Comparison of ENCODE assay signal across 28 mouse cellular contexts in the genomic region with DNA sequence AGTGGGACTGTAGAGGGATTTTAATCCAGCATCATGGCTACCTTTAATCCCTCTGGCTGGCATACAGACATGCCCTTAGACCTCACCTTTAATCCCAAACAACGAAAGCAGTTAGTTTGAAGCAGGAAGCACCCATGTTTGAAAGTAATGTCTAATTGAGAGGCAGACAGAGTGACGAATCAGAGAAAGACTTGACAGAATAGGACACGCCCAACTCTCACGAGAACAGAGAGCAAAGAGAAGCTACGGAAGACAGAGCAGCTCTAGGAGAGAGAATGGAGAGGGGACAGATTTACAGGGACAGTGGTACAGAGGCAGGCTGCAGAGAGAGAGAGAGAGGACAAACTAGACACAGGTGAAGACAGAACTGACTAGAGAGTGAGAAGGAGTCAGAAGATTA. TPM values are rescaled to one million over a fixed set of nuclear protein-coding genes. Genes with fewer than 3 reads are reported as not detected.
DNase-seq lines count a peak whose midpoint lies in the region; ATAC-seq and TF ChIP-seq lines count a peak whose summit lies in the region.
"Had no signal": no experiment of that assay in that cellular context is flagged by ENCODE, and none has a peak within 500 bp of the region (broad histone marks: within the 10 kb centered on the region; RNA-seq: fewer than 3 reads in every experiment).

No protein-coding gene starts in this region.

- no peaks in the 10 kb centered on the region for H3K79me2 ChIP-seq in MEL (ENCODE audit: control insufficient read depth, insufficient read depth, low read length, poor library complexity)

- TF ChIP-seq RAD21 in MEL (IDR thresholded peaks at IDR 0.05; ENCODE audit: low read depth, low read length), result no peak

- ATAC-seq in midbrain, embryonic 11.5 days (ENCODE audit: low FRiP score), result no peak
- ATAC-seq in midbrain, embryonic 15.5 days (replicated peaks), result no peak
- ATAC-seq in inflammation-experienced regulatory T-cells, adult 6 months, result no peak
- ATAC-seq: forebrain, embryonic 14.5 days; forebrain, embryonic 16.5 days had no signal

- H3K9me3 ChIP-seq in midbrain, embryonic 11.5 days (ENCODE audit: control insufficient read depth, low read length), result no peaks in the 10 kb centered on the region
- H3K9me3 ChIP-seq in midbrain, embryonic 15.5 days, result no peaks in the 10 kb centered on the region
- no peaks in the 10 kb centered on the region for H3K9me3 ChIP-seq in MEL (replicated peaks; ENCODE audit: insufficient read depth, low read length)
- H3K9me3 ChIP-seq: embryonic facial prominence, embryonic 13.5 days; embryonic facial prominence, embryonic 15.5 days; forebrain, embryonic 10.5 days; forebrain, embryonic 12.5 days; G1E had no signal

- H3K4me1 ChIP-seq in midbrain, embryonic 11.5 days (ENCODE audit: control insufficient read depth, insufficient read depth, low read length), result peaks cover 4% of the 10 kb centered on the region
- H3K4me1 ChIP-seq in midbrain, embryonic 15.5 days, result peaks cover 12% of the 10 kb centered on the region
- 0 out of 4 replicates have a peak, but pooled peaks cover 0 to 3% of the 10 kb centered on the region in 2 experiments for H3K4me1 ChIP-seq in MEL (ENCODE audit: control insufficient read depth in 1 of 2, insufficient read depth in 2 of 2, low read length in 2 of 2)
- H3K4me1 ChIP-seq in cerebellum, adult 2 months (ENCODE audit: control insufficient read depth, insufficient read depth, low read length), result no peaks in the 10 kb centered on the region

- H3K36me3 ChIP-seq in midbrain, embryonic 11.5 days (ENCODE audit: control insufficient read depth, insufficient read depth, low read length), result no peaks in the 10 kb centered on the region
- no peaks in the 10 kb centered on the region for H3K36me3 ChIP-seq in midbrain, embryonic 15.5 days (replicated peaks)
- H3K36me3 ChIP-seq in MEL (ENCODE audit: control insufficient read depth in 1 of 2, insufficient read depth in 2 of 2, low read length in 2 of 2), result no peaks in the 10 kb centered on the region; a peak in 2 of 4 replicates
- H3K36me3 ChIP-seq: embryonic facial prominence, embryonic 13.5 days; embryonic facial prominence, embryonic 15.5 days; forebrain, embryonic 10.5 days; forebrain, embryonic 12.5 days; G1E had no signal

- no peak overlapping the region for H3K27ac ChIP-seq in midbrain, embryonic 11.5 days (ENCODE audit: low read depth, low read length)
- H3K27ac ChIP-seq in midbrain, embryonic 15.5 days, result no peak overlapping the region
- no peak overlapping the region for H3K27ac ChIP-seq in MEL (ENCODE audit: control insufficient read depth, low read depth, low read length)
- no peak overlapping the region for H3K27ac ChIP-seq in cerebellum, adult 2 months (ENCODE audit: insufficient read depth, low read length)
- H3K27ac ChIP-seq: embryonic facial prominence, embryonic 13.5 days; embryonic facial prominence, embryonic 15.5 days; forebrain, embryonic 10.5 days; forebrain, embryonic 12.5 days had no signal

- no peak overlapping the region for H3K4me3 ChIP-seq in midbrain, embryonic 11.5 days (ENCODE audit: low read depth, low read length)
- no peak overlapping the region for H3K4me3 ChIP-seq in midbrain, embryonic 15.5 days
- H3K4me3 ChIP-seq in MEL (ENCODE audit: control insufficient read depth in 1 of 2, insufficient read depth in 1 of 2, low read depth in 2 of 2, low read length in 2 of 2), result no peak overlapping the region
- no peak overlapping the region for H3K4me3 ChIP-seq in cerebellum, adult 2 months (replicated peaks; ENCODE audit: insufficient read depth, low read depth, low read length)
- H3K4me3 ChIP-seq: embryonic facial prominence, embryonic 13.5 days; embryonic facial prominence, embryonic 15.5 days; erythroblast, embryonic 14.5 days; forebrain, embryonic 10.5 days; forebrain, embryonic 12.5 days had no signal

- H3K9ac ChIP-seq in midbrain, embryonic 11.5 days (ENCODE audit: low read length), result no peak overlapping the region
- H3K9ac ChIP-seq in midbrain, embryonic 15.5 days, result no peak overlapping the region
- no peak overlapping the region for H3K9ac ChIP-seq in MEL (ENCODE audit: control insufficient read depth, low read depth, low read length, poor library complexity, severe bottlenecking)
- H3K9ac ChIP-seq: embryonic facial prominence, embryonic 13.5 days; embryonic facial prominence, embryonic 15.5 days; forebrain, embryonic 12.5 days had no signal

- DNase-seq in midbrain, embryonic 11.5 days (ENCODE audit: low spot score, missing footprints), result peak; percentile 19
- DNase-seq in ES-CJ7 (ENCODE audit: low read depth, low spot score) (peak; percentile 71), MEL (ENCODE audit: low read depth, low spot score) (peak; percentile 40), ZHBTc4 (ENCODE audit: low read depth, low spot score) (peak; percentile 84)
- DNase-seq in cerebellum, adult 2 months, result no peak
- DNase-seq in adrenal gland, adult 18-20 months (ENCODE audit: low spot score in 2 of 2), result no peak
- DNase-seq: adrenal gland, adult 8-10 months; adrenal gland, postnatal 14 days; adrenal gland, postnatal 36 days; cerebellum, adult 11-12 months; cerebellum, adult 8-10 months; cerebellum, adult 9-11 months; cerebellum, postnatal 14 days; cerebellum, postnatal 36 days; embryo, embryonic 11 days had no signal

- H3K4me2 ChIP-seq in midbrain, embryonic 11.5 days, result no peak overlapping the region
- H3K4me2 ChIP-seq in midbrain, embryonic 15.5 days, result no peak overlapping the region
- H3K4me2 ChIP-seq: embryonic facial prominence, embryonic 13.5 days; embryonic facial prominence, embryonic 15.5 days; forebrain, embryonic 12.5 days had no signal

- WGBS in midbrain, embryonic 11.5 days, result 76% methylated on average over 5 of the region's 5 CpGs
- 62% methylated on average over 5 of the region's 5 CpGs for WGBS in midbrain, embryonic 15.5 days
- WGBS in cerebellum, adult 2 months, result 67% methylated on average over 5 of the region's 5 CpGs

- TF ChIP-seq CTCF in MEL (IDR thresholded peaks at IDR 0.05 in 2 of 3, conservative IDR thresholded peaks at IDR 0.05 in 1 of 3; ENCODE audit: control insufficient read depth in 1 of 3, insufficient read depth in 1 of 3, low read depth in 2 of 3, low read length in 3 of 3, poor library complexity in 1 of 3, severe bottlenecking in 1 of 3), result no peak
- no peak for TF ChIP-seq CTCF in cerebellum, adult 2 months (IDR thresholded peaks at IDR 0.05; ENCODE audit: borderline replicate concordance, insufficient read depth, low read depth, low read length)

- TF ChIP-seq POLR2A in MEL (IDR thresholded peaks at IDR 0.05; ENCODE audit: control insufficient read depth in 1 of 2, insufficient read depth in 1 of 2, low read depth in 1 of 2, low read length in 2 of 2, poor library complexity in 1 of 2), result no peak
- TF ChIP-seq POLR2A in cerebellum, adult 2 months (IDR thresholded peaks at IDR 0.05; ENCODE audit: borderline replicate concordance, insufficient read depth, low read length), result no peak

- no peak for TF ChIP-seq EP300 in MEL (IDR thresholded peaks at IDR 0.05; ENCODE audit: low read depth in 1 of 2, low read length in 2 of 2)

- peaks cover 21% of the 10 kb centered on the region for H3K27me3 ChIP-seq in midbrain, embryonic 11.5 days (ENCODE audit: control insufficient read depth, insufficient read depth, low read length)
- peaks cover 18% of the 10 kb centered on the region for H3K27me3 ChIP-seq in midbrain, embryonic 15.5 days (replicated peaks)
- H3K27me3 ChIP-seq in MEL (ENCODE audit: control insufficient read depth in 1 of 2, insufficient read depth in 2 of 2, low read length in 2 of 2), result peaks cover 0 to 6% of the 10 kb centered on the region in 2 experiments; a peak in 3 of 4 replicates
- peaks cover 4% of the 10 kb centered on the region; the same call in 1 of the 2 replicates for H3K27me3 ChIP-seq in cerebellum, adult 2 months (ENCODE audit: control insufficient read depth, insufficient read depth, low read length)

TF ChIP-seq in MEL, 35 proteins besides CTCF, POLR2A, EP300 and RAD21:
- TF ChIP-seq SIN3A (IDR thresholded peaks at IDR 0.05; ENCODE audit: low read length) (no peak), NELFE (IDR thresholded peaks at IDR 0.05; ENCODE audit: low read depth, low read length) (no peak), CHD2 (IDR thresholded peaks at IDR 0.05; ENCODE audit: low read length) (peak; percentile 76), USF2 (IDR thresholded peaks at IDR 0.05; ENCODE audit: borderline replicate concordance in 1 of 2, insufficient read depth in 1 of 2, low read depth in 1 of 2, low read length in 2 of 2) (no peak), TBP (IDR thresholded peaks at IDR 0.05; ENCODE audit: low read depth, low read length) (no peak)

RNA-seq across cellular contexts. Expression of gene Ifnlr1, which starts 4.3 kb away (rescaled TPM):
- 0.08 and 0.12 TPM in 2 replicates for polyA plus RNA-seq in midbrain, embryonic 11.5 days (2014; fragmentation: Nextera tagmentation; extraction: Ambion mirVana)
- 0.19 and 0.41 TPM in 2 replicates for polyA plus RNA-seq in midbrain, embryonic 15.5 days (2015; fragmentation: Nextera tagmentation; extraction: Ambion mirVana)
- not detected in 2 replicates for total RNA-seq in MEL (2012; rRNA removed)
- polyA plus RNA-seq in MEL (2012; ENCODE audit: insufficient read depth in 1 of 2, insufficient read length in 2 of 2, low read depth in 1 of 2, low replicate concordance in 2 of 2, missing spikeins in 1 of 2), result under 1 TPM in 1 of 2 experiments, not detected in 1; 0.03 TPM
- polyA plus RNA-seq in inflammation-experienced regulatory T-cells, adult 6 months (2017; shearing (Covaris generic)), result not detected
- 0.49 and 0.52 TPM in 2 replicates for polyA plus RNA-seq in cerebellum, adult 2 months (2012; rRNA removed)
- under 1 TPM; 0.10 to 0.19 TPM for total RNA-seq in adrenal gland, adult 18-20 months (2021)
- total RNA-seq: common myeloid progenitor, adult 5-6 weeks had no signal
- polyA plus RNA-seq: C2C12; erythroblast, embryonic 14.5 days; G1E had no signal

RNA-seq across cellular contexts. Expression of gene Il22ra1, which starts 46.2 kb away (rescaled TPM):
- not detected in 2 replicates for polyA plus RNA-seq in midbrain, embryonic 11.5 days (2014; fragmentation: Nextera tagmentation; extraction: Ambion mirVana)
- not detected in 2 replicates for polyA plus RNA-seq in midbrain, embryonic 15.5 days (2015; fragmentation: Nextera tagmentation; extraction: Ambion mirVana)
- not detected in 2 replicates for total RNA-seq in MEL (2012; rRNA removed)
- under 1 TPM in 1 of 2 experiments, not detected in 1; 0.03 TPM for polyA plus RNA-seq in MEL (2012; ENCODE audit: insufficient read depth in 1 of 2, insufficient read length in 2 of 2, low read depth in 1 of 2, low replicate concordance in 2 of 2, missing spikeins in 1 of 2)
- polyA plus RNA-seq in inflammation-experienced regulatory T-cells, adult 6 months (2017; shearing (Covaris generic)), result not detected
- polyA plus RNA-seq in cerebellum, adult 2 months (2012; rRNA removed), result 0.03 TPM in 1 of 2 replicates, not detected in the other
- total RNA-seq in adrenal gland, adult 18-20 months (2021), result under 1 TPM; 0.10 to 0.36 TPM
- total RNA-seq: common myeloid progenitor, adult 5-6 weeks had no signal
- polyA plus RNA-seq: embryonic facial prominence, embryonic 11.5 days; forebrain, embryonic 10.5 days; forebrain, embryonic 12.5 days; forebrain, embryonic 14.5 days; forebrain, embryonic 16.5 days; G1E had no signal

Comparison
In these comparisons a context has a peak if more than half of its experiments do, and no peak if none do; other contexts are left out.
1. DNase-seq: peak in midbrain, embryonic 11.5 days (single experiment), ES-CJ7 (single experiment), MEL (single experiment) and ZHBTc4 (single experiment); none in cerebellum, adult 2 months (0 of 2) and adrenal gland, adult 18-20 months (0 of 2).